Mouse (Mus musculus) monocyte, adult 5-6 weeks (primary cell): ENCODE measurements around the gene Rslcan18. TPM values are rescaled to one million over a fixed set of nuclear protein-coding genes. Genes with fewer than 3 reads are reported as not detected.
"Not testable (repeated sequence)": the region's sequence is repeated elsewhere in the genome, so short reads cannot be mapped to it uniquely, and the experiment has no call there.

ENCODE experiments used
- ATAC-seq: fragments of 153-309, 156-312 bp; replicated peaks from 2 replicates; pipeline ENCODE4 v1.8.0; 2017; ENCODE audit warnings: mild to moderate bottlenecking; ENCODE audit not compliant: low TSS enrichment, insufficient number of reproducible peaks, severe bottlenecking, poor library complexity, low FRiP score
- total RNA-seq: library from RNA; stranded (forward); fragments of 200-1000, 200-491, 200-594 nt; gene quantifications from 3 replicates; pipeline ENCODE4 v1.2.3, GENCODE M21; 2017

Rslcan18 gene
- 0.19 TPM in 2 of 3 replicates, not detected in the other for total RNA-seq

DNA sequence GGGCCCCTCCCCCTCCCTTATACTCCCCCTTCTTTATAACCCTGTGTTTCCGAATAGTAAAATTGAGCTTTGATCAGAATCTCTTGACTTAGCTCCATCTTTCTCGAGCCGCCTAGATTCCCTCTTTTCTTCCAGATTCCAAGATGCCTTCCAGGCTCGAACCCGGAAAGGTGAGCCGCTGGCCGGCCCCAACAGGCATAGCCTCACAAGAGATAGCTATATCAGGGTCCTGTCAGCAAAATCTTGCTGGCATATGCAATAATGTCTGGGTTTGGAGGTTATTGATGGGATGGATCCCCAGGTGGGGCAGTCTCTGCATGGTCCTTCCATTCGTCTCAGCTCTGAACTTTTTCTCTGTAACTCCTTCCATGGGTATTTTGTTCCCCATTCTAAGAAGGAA is at the start of gene Rslcan18:
TSS of gene Rslcan18 (minus strand) at position 101 of the 400 bp plus-strand sequence.
- not testable (repeated sequence) for ATAC-seq

DNA sequence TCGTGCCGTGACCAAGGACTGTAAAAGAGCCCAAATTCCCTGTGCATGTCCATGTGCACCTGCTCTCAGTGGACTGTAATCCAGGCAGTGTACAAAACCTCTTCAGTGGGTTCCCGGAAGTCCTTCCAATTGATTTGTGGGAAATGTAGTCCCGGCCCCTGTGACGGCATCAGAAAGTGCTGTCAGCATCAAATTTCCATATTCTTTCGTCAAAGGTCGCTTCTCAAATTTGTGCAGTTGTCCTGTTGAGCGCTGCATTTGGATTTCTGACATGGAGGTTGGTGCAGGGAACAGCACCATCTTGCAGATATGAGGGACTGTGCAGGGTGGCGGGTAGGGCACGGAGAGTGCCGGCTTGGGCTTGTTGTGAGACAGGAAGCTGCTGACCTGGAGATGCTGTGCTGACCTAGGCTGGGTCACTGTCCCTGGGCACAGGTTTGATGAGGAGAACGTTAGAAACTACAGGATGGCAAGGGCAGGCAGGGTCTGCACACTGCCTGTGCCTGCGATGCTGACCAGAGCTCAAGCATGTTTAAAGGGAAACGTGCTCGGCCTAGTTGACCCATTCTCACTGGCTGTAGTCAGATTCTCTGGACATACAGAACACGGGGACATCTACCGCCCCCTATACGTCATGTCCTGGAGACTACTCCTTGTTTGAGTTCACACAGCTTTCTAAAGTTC is 12.1 kb upstream of the Rslcan18 start:
- peak; percentile 91 for ATAC-seq

DNA sequence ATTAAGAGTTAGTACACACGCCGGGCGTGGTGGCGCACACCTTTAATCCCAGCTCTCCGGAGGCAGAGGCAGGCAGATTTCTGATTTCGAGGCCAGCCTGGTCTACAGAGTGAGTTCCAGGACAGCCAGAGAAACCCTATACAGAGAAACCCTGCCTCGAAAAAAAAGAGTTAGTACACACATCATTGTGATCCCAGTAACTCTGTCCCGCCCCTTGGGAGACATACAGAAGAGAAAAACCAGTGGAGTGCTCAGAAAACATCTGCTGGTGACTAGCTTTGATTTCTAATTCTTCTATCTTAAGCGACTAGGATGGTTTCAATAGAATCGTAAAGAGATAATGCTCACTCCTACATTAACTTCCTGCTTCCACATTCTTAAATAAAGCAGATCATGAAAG is 11.4 kb upstream of the Rslcan18 start:
- ATAC-seq: not testable (repeated sequence)

- no peak for ATAC-seq
These were observed 8.4 kb upstream of the Rslcan18 start for GRCm38 (mm10) chr13:67124460-67124859.

- not testable (repeated sequence) for ATAC-seq
These were observed 5.3 kb upstream of the Rslcan18 start, which contains the start of gene Zfp759 for GRCm38 (mm10) chr13:67121360-67121759. Gene Zfp759 (plus strand): TSS chr13:67121660.

DNA sequence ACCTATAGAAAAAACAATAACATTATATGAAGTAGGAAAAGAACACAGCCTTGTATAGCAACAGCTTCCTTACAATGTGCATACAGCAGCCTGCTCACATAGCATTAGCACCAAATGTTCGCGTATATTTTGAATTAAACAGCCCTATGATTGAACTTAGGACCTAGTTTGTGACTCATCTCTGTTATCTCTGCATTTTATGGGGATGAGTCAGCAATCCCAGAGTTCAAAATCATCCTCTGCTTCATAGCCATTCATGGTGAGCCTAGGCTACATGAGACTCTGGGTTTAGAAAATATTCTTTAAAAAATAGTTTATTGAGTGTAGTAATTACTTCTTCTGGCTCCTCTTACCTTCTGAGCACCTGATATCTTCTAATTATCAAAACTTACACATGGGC is 2.8 kb downstream of the Rslcan18 start:
- no peak for ATAC-seq

- no peak for ATAC-seq
These were observed 4.0 kb downstream of the Rslcan18 start for GRCm38 (mm10) chr13:67112096-67112495.

- no peak for ATAC-seq
These were observed 7.2 kb downstream of the Rslcan18 start for GRCm38 (mm10) chr13:67108821-67109206.

- ATAC-seq: peak; percentile 98
These were observed 7.8 kb downstream of the Rslcan18 start, which contains the start of gene Gm28557 for GRCm38 (mm10) chr13:67108194-67108820. Gene Gm28557 (minus strand): TSS chr13:67108604.

- ATAC-seq: no peak
These were observed 8.4 kb downstream of the Rslcan18 start for GRCm38 (mm10) chr13:67107681-67108080.

- no peak for ATAC-seq
These were observed 18.2 kb downstream of the Rslcan18 start, which contains the start of gene Zfp708 for GRCm38 (mm10) chr13:67097876-67098275. Gene Zfp708 (minus strand): TSS chr13:67097976.

- ATAC-seq: no peak
These were observed 25.9 kb downstream of the Rslcan18 start for GRCm38 (mm10) chr13:67090154-67090553.

DNA sequence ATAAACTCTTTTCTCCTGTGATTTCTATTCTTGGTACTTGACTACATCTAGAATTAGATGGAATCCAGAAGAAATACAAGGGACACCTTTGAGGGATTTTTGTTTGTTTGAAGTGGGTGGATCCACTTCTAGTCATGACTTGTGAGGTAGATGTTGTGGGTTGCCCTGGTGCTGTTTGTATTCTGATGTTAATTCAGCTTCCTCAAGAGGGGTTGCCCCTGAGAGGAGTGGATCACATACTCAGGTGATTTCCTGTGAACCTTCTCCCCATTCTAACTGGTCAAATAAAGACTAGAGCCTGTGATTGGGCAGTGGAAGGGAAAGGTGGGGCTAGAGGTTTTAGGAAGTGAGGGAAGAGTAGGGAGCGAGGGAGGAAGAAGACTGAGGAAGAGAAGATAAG is 34.1 kb downstream of the Rslcan18 start:
- ATAC-seq: no peak

DNA sequence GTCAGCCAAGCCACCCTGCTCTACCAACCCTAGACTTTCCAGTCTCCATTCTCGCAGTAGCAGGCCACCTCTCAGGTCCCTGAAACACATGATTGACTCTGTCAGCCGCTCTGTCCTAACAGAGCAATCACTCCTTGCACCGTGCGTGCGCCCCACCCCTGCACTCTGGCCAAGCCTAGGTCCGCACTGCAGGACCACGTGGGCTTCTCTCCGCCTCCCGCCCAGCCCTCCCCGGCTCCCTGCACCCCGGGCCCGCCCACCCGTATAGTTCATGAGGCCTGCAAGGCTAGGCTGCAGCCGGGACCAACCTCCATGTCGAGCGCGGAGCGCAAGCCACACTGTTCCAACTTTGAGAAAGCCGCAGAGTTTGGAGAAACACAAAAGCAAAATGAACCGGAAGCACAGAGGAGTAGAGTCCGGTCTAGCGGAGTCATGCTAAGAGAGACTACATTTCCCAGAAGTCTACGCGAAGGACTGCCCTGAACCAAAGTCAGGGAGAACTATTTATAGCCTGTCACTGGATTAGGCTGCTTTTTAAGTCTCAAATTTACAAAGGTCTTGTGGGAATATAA is 34.8 kb downstream of the Rslcan18 start:
- ATAC-seq: peak; percentile 86

DNA sequence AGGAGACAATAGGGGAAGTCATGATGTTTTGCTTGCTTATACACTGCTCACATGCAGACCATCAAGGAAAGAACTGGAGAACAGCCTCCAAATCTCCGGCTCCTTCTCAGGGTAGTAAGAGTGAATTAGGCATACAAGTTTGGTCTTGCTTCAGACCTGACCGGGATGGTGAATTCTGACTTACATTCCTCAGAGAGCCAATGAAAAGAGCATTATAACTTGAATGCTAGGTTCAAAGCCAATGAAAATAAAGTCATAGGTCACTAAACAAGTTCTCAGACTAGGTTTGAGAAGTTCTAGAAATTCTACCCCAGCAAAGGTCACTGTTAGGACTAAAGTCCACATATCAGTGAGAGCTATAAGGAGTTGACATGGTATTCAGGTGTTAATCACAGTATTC is 38.8 kb downstream of the Rslcan18 start:
- ATAC-seq: no peak

DNA sequence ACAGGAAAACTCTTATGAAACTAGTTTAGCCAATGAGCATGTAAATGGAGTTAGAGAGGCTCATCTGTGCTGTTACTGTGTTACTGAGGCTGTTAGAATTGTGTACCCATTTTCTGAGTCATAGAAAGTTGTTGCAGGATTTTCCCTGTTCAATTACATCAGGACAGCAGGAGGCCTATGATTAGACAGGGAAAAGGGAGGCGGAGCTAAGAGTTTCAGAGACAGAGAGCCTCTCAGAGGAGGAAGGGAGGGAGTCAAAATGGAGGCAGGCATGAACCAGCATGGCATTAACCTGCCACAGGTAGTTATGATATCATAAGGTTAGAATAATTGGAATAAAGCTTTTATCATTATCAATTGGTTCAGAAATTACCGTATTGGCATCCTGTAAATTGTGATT is 43.3 kb downstream of the Rslcan18 start:
- ATAC-seq: no peak

DNA sequence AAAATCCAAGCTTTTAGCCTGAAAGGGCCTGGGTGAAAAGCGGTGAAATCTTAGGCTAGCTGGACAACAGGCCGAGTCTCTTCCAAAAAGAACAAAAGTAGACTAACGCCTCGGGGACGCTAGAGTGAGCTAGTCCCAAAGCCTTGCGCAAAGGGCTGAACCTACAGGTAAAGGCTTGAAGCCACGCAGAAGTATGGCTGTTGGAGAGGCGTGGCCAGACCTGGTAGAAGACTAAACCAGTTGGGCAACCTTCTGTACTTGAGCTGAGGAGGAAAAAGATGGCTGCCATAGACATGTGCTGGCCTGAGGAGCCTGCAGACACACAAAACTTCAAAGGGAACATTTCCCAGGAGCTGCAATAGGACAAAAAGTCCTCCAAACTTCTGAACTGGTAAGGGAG is 50.7 kb downstream of the Rslcan18 start:
- ATAC-seq: no peak

DNA sequence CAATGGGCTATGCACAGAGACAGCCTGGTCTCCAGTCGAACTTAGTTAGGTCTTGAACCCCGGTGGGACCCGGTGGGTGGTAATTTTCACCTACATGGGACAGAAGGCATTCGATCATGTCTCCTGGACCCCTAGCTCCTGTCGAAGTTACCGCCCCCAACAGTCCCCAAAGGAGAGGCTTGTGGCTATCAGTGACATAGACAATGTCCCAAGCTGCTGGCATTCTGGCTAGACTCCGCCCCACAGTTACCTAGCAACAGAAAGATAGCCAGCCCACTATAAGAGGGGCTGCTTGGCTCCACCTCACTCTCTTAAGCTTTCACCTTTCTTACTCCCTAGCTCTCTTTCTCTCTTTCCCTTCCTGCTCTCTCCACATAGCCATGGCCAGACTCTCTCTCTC is 53.6 kb downstream of the Rslcan18 start:
- ATAC-seq: no peak

DNA sequence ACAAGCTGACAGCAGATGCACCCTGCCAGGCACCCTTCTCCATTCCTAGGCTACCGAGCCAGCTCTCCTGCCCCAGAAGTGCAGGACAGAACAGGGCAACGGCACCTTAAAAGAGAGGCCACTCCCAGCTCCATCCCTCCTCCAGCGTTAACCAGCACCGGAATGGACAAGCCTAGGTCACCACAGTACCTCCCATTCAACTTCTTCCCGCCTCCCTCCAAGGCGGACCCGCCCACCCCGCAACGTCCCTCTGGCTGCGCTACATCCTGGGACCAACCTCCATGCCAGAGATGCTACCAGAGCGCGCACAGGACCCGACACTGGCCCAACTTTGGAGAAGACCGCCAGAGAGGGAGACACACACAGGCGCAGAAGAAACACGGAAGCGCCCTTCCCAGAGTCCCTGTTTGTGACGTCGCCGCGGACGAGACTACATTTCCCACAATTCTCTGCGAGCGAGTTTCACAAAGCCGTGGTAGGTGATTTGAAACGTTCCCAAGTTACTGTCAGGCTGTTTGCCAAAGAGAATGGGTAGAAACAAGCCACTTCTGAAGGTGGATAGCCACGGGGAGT is 55.2 kb downstream of the Rslcan18 start, which contains the start of gene Zfp712:
TSS of gene Zfp712 (minus strand) at position 385 of the 573 bp plus-strand sequence.
- ATAC-seq: peak; percentile 92
